Mouse (Mus musculus): ENCODE results near the gene Trappc4. TPM values are rescaled to one million over a fixed set of nuclear protein-coding genes. Genes with fewer than 3 reads are reported as not detected.
"Not testable (repeated sequence)": the region's sequence is repeated elsewhere in the genome, so short reads cannot be mapped to it uniquely, and the experiment has no call there.

The Trappc4 gene
- polyA plus RNA-seq, 1 experiment = 169 TPM

- TF ChIP-seq CTCF (IDR thresholded peaks at IDR 0.05; ENCODE audit: borderline replicate concordance, extremely low read depth, insufficient read depth, insufficient read length) (no peak), POLR2A (IDR thresholded peaks at IDR 0.05; ENCODE audit: borderline replicate concordance, extremely low read depth, insufficient read depth, insufficient read length, poor library complexity, severe bottlenecking) (no peak)
- no peak for DNase-seq (ENCODE audit: low read depth)
Observed at GRCm38 (mm10) chr9:44378153-44378730, 29.2 kb downstream of the Trappc4 start.

- not testable (repeated sequence) for DNase-seq (ENCODE audit: low read depth)
Observed at GRCm38 (mm10) chr9:44377335-44377734, 30.1 kb downstream of the Trappc4 start.

GRCm38 (mm10) chr9:44376141-44376540 is 31.3 kb downstream of the Trappc4 start:
- TF ChIP-seq POLR2A (IDR thresholded peaks at IDR 0.05; ENCODE audit: borderline replicate concordance, extremely low read depth, insufficient read depth, insufficient read length, poor library complexity, severe bottlenecking) (no peak), CTCF (IDR thresholded peaks at IDR 0.05; ENCODE audit: borderline replicate concordance, extremely low read depth, insufficient read depth, insufficient read length) (no peak)
- DNase-seq (ENCODE audit: low read depth) = no peak

GRCm38 (mm10) chr9:44373386-44373785 is 34.0 kb downstream of the Trappc4 start:
- TF ChIP-seq CTCF (IDR thresholded peaks at IDR 0.05; ENCODE audit: borderline replicate concordance, extremely low read depth, insufficient read depth, insufficient read length) = no peak
- no peak for TF ChIP-seq POLR2A (IDR thresholded peaks at IDR 0.05; ENCODE audit: borderline replicate concordance, extremely low read depth, insufficient read depth, insufficient read length, poor library complexity, severe bottlenecking)
- DNase-seq (ENCODE audit: low read depth) = no peak

- TF ChIP-seq CTCF (IDR thresholded peaks at IDR 0.05; ENCODE audit: borderline replicate concordance, extremely low read depth, insufficient read depth, insufficient read length) (peak; percentile 21; the same call in 1 of the 2 replicates), POLR2A (IDR thresholded peaks at IDR 0.05; ENCODE audit: borderline replicate concordance, extremely low read depth, insufficient read depth, insufficient read length, poor library complexity, severe bottlenecking) (no peak)
- DNase-seq (ENCODE audit: low read depth) = no peak
Observed at GRCm38 (mm10) chr9:44364480-44364879, 42.9 kb downstream of the Trappc4 start.

- DNase-seq (ENCODE audit: low read depth) = not testable (repeated sequence)
Observed at GRCm38 (mm10) chr9:44361931-44362330, 45.5 kb downstream of the Trappc4 start.

GRCm38 (mm10) chr9:44361190-44361917 is 46.0 kb downstream of the Trappc4 start, which contains the start of gene Vps11:
Gene Vps11, minus strand, starts transcription at chr9:44361670.
- no peak for TF ChIP-seq CTCF (IDR thresholded peaks at IDR 0.05; ENCODE audit: borderline replicate concordance, extremely low read depth, insufficient read depth, insufficient read length)
- TF ChIP-seq POLR2A (IDR thresholded peaks at IDR 0.05; ENCODE audit: borderline replicate concordance, extremely low read depth, insufficient read depth, insufficient read length, poor library complexity, severe bottlenecking) = peak; percentile 70; the same call in 1 of the 2 replicates

GRCm38 (mm10) chr9:44357207-44357606 is 50.2 kb downstream of the Trappc4 start:
- DNase-seq (ENCODE audit: low read depth) = peak; percentile 71
- peak; percentile 47; the same call in 1 of the 2 replicates for TF ChIP-seq CTCF (IDR thresholded peaks at IDR 0.05; ENCODE audit: borderline replicate concordance, extremely low read depth, insufficient read depth, insufficient read length)
- no peak for TF ChIP-seq POLR2A (IDR thresholded peaks at IDR 0.05; ENCODE audit: borderline replicate concordance, extremely low read depth, insufficient read depth, insufficient read length, poor library complexity, severe bottlenecking)

More at GRCm38 (mm10) chr9:44361190-44361917, 46.0 kb downstream of the Trappc4 start, which contains the start of gene Vps11:
- peak; percentile 99 for DNase-seq (ENCODE audit: low read depth)

Other genes with a start within 250 kb of the Trappc4 start
- 24.5 and 30.7 TPM in 2 replicates for gene Cbl, start 173.6 kb downstream of the Trappc4 start, polyA plus RNA-seq (2012; rRNA removed)
- 0.15 TPM in 1 of 2 replicates, not detected in the other for gene Ccdc153, start 166.9 kb downstream of the Trappc4 start, polyA plus RNA-seq (2012; rRNA removed)
- gene Pdzd3, start 156.1 kb downstream of the Trappc4 start, polyA plus RNA-seq (2012; rRNA removed) = 0.57 and 0.78 TPM in 2 replicates
- 4.0 and 4.5 TPM in 2 replicates for gene Nlrx1, start 139.0 kb downstream of the Trappc4 start, polyA plus RNA-seq (2012; rRNA removed)
- 72.9 and 77.1 TPM in 2 replicates for gene Abcg4, start 119.0 kb downstream of the Trappc4 start, polyA plus RNA-seq (2012; rRNA removed)
- gene Hinfp, start 101.9 kb downstream of the Trappc4 start, polyA plus RNA-seq (2012; rRNA removed) = 44.2 and 47.6 TPM in 2 replicates
- 58.5 and 62.1 TPM in 2 replicates for gene C2cd2l, start 87.3 kb downstream of the Trappc4 start, polyA plus RNA-seq (2012; rRNA removed)
- 47.2 and 54.4 TPM in 2 replicates for gene Dpagt1, start 81.6 kb downstream of the Trappc4 start, polyA plus RNA-seq (2012; rRNA removed)
- 223 and 342 TPM in 2 replicates for gene H2afx, start 72.9 kb downstream of the Trappc4 start, polyA plus RNA-seq (2012; rRNA removed)
- gene Hmbs, start 63.4 kb downstream of the Trappc4 start, polyA plus RNA-seq (2012; rRNA removed) = 40.9 and 48.9 TPM in 2 replicates
- gene Vps11, start 45.9 kb downstream of the Trappc4 start, polyA plus RNA-seq (2012; rRNA removed) = 33.7 and 40.9 TPM in 2 replicates
- gene Hyou1, start 28.1 kb downstream of the Trappc4 start, polyA plus RNA-seq (2012; rRNA removed) = 50.3 and 57.4 TPM in 2 replicates
- 51.8 and 57.7 TPM in 2 replicates for gene Slc37a4, start 10.7 kb downstream of the Trappc4 start, polyA plus RNA-seq (2012; rRNA removed)
- 566 and 626 TPM in 2 replicates for gene Rps25, start 461 bp downstream of the Trappc4 start, polyA plus RNA-seq (2012; rRNA removed)
- 47.1 and 59.9 TPM in 2 replicates for gene Ccdc84, start 11.0 kb upstream of the Trappc4 start, polyA plus RNA-seq (2012; rRNA removed)
- gene Foxr1, start 33.5 kb upstream of the Trappc4 start, polyA plus RNA-seq (2012; rRNA removed) = not detected in 2 replicates
- 0.08 TPM in 1 of 2 replicates, not detected in the other for gene Upk2, start 47.4 kb upstream of the Trappc4 start, polyA plus RNA-seq (2012; rRNA removed)
- gene Bcl9l, start 75.2 kb upstream of the Trappc4 start, polyA plus RNA-seq (2012; rRNA removed) = 14.4 and 35.5 TPM in 2 replicates
- gene Cxcr5, start 154.3 kb upstream of the Trappc4 start, polyA plus RNA-seq (2012; rRNA removed) = 0.03 and 0.04 TPM in 2 replicates
- gene Ddx6, start 197.3 kb upstream of the Trappc4 start, polyA plus RNA-seq (2012; rRNA removed) = 40.8 and 68.4 TPM in 2 replicates